Mouse (Mus musculus) kidney, embryonic 14.5 days (tissue): Measurements from ENCODE around the gene Pde4c. TPM values are rescaled to one million over a fixed set of nuclear protein-coding genes. Genes with fewer than 3 reads are reported as not detected.

Experiments used
- ATAC-seq: fragments of 200-750 bp; cut with Nextera tagmentation; 2 replicates; pipeline ENCODE4 v1.8.0; 2017; ENCODE audit warnings: moderate number of reproducible peaks, mild to moderate bottlenecking, moderate TSS enrichment, moderate library complexity; ENCODE audit not compliant: low FRiP score, low TSS enrichment
- H3K27ac ChIP-seq: fragments of 300-500 bp; sonication (generic); 2 replicates; pipeline ENCODE4 v1.5.1; 2014; ENCODE audit warnings: low read depth, mild to moderate bottlenecking, low read length, moderate library complexity, mixed read lengths
- H3K27me3 ChIP-seq: fragments of 300-500 bp; sonication (generic); 2 replicates; pipeline ENCODE4 v1.6.1; 2014; ENCODE audit warnings: mild to moderate bottlenecking, low read length; ENCODE audit not compliant: control insufficient read depth, insufficient read depth
- H3K36me3 ChIP-seq: fragments of 300-500 bp; sonication (generic); 2 replicates; pipeline ENCODE4 v1.6.1; 2014; ENCODE audit warnings: low read length, mixed read lengths; ENCODE audit not compliant: control insufficient read depth, insufficient read depth
- H3K4me1 ChIP-seq: fragments of 300-500 bp; sonication (generic); 2 replicates; pipeline ENCODE4 v1.6.1; 2014; ENCODE audit warnings: low read length, mixed read lengths; ENCODE audit not compliant: control insufficient read depth, insufficient read depth
- H3K4me2 ChIP-seq: fragments of 300-500 bp; sonication (generic); replicated peaks from 2 replicates; pipeline ENCODE4 v1.6.1; 2014; ENCODE audit warnings: low read depth, mild to moderate bottlenecking, low read length
- H3K4me3 ChIP-seq: fragments of 300-500 bp; sonication (generic); 2 replicates; pipeline ENCODE4 v1.5.1; 2014; ENCODE audit warnings: mild to moderate bottlenecking, low read length
- H3K9ac ChIP-seq: fragments of 300-500 bp; sonication (generic); 2 replicates; pipeline ENCODE4 v1.6.1; 2014; ENCODE audit warnings: low read depth, mild to moderate bottlenecking, low read length, moderate library complexity
- H3K9me3 ChIP-seq: fragments of 300-500 bp; sonication (generic); 2 replicates; pipeline ENCODE4 v1.6.1; 2016; ENCODE audit warnings: low read length; ENCODE audit not compliant: control insufficient read depth
- WGBS: fragments of 180-500 bp; shearing (Covaris S2); extraction: QIAGEN DNeasy Blood & Tissue Kit; methylation state at CpG from one replicate; pipeline ENCODE4 v1.1.7; 2014; 5-methylcytosine and 5-hydroxymethylcytosine counted together
- polyA plus RNA-seq: library from polyadenylated mRNA; unstranded; fragments of >200 nt; fragmentation: Nextera tagmentation; extraction: Ambion mirVana; gene quantifications from 2 replicates; pipeline ENCODE4 v1.2.1, GENCODE M21; 2014

The Pde4c gene
- polyA plus RNA-seq, 1 experiment from 2014 or later: 4.0 TPM

DNA sequence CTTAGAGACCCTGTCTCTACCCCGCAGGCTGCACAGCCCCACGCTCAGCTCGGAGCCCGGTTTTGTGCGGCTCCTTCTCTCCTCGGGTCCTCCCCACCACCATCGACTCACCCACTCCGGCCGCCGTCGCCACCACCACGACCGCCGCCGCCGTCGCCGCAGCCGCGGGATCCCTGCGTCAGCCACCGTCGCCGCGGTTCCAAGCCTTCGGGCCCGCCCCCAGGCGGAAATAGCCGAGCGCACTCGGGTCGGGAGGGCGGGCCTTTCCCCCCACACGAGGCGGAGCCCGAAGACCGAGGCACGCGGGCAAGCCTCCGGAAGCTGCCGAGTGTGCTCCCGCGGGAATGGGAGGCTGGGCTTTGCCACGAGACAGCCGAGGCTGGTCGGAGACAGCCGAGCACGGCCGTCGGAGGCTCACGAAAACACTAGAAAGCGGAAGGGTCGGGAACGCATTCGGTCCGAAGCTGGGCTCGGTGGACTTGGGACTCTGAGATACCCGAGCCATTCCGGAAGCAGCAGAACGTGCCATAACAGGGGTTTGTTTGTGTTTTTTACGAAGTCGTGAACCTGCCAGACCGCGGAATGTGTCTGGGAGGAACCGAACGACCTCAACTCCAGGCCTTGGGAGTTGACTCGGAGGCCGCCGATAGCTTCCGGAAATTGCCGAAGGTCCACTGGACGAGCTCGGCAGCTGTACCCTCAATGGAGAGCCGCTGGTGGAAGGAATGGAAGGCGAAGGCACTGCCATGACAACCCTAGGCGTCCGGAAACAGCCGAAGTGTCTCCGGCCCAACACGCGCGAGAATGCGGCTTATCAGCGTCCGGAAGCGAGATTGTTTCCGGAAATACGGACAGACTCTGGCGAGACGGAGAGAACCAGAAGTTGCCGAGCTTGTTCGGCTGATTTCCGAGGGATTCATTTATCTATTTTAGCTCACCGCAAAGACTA is 53.2 kb downstream of the Pde4c start, which contains the start of gene Pik3r2:
Gene Pik3r2 (minus strand): TSS at position 218 of the 949 bp plus-strand sequence.
- H3K4me2 ChIP-seq: peak within 1 kb of the TSS; percentile 92
- H3K9ac ChIP-seq: peak within 1 kb of the TSS; percentile 98
- H3K36me3 ChIP-seq: peaks cover 63% of the 10 kb centered on the region
- no peaks in the 10 kb centered on the region for H3K27me3 ChIP-seq
- H3K27ac ChIP-seq: peak within 1 kb of the TSS; percentile 98
- peak; percentile 91 for ATAC-seq
- H3K4me1 ChIP-seq: peaks cover 32% of the 10 kb centered on the region
- H3K9me3 ChIP-seq: no peaks in the 10 kb centered on the region
- under 1% methylated on average over 89 of the region's 94 CpGs for WGBS
- peak within 1 kb of the TSS; percentile 84 for H3K4me3 ChIP-seq

DNA sequence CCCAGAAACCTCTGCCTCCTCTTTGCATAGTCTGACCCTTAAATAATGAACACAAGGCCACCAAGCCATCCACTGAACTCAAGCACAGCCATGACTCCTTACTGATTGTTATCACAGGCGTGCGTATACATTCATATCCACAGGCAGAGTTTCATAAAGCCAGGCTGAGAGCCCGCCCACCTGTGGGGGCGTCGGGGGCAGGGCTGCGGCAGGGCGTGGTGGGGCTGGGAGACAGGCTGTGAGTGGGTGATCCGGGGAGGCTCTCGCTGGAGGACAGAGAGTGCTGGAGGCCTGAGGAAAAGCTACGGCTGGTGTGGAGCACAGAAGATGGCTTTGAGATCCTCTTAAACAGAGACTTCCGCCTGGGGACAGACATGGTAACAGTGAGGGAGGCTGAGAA is 56.6 kb downstream of the Pde4c start:
- WGBS: 72% methylated on average over 11 of the region's 11 CpGs
- peaks cover 16% of the 10 kb centered on the region for H3K4me1 ChIP-seq
- peaks cover 54% of the 10 kb centered on the region for H3K36me3 ChIP-seq
- no peak overlapping the region for H3K4me2 ChIP-seq
- ATAC-seq: no peak
- no peak overlapping the region for H3K27ac ChIP-seq
- no peaks in the 10 kb centered on the region for H3K9me3 ChIP-seq
- H3K4me3 ChIP-seq: no peak overlapping the region
- no peaks in the 10 kb centered on the region for H3K27me3 ChIP-seq
- no peak overlapping the region for H3K9ac ChIP-seq

GRCm38 (mm10) chr8:70786291-70787050 is 63.0 kb downstream of the Pde4c start:
- Histone ChIP-seq H3K9me3 (no peaks in the 10 kb centered on the region), H3K4me1 (peaks cover 25% of the 10 kb centered on the region), H3K4me3 (no peak overlapping the region), H3K36me3 (peaks cover 56% of the 10 kb centered on the region), H3K27me3 (no peaks in the 10 kb centered on the region), H3K27ac (no peak overlapping the region), H3K9ac (no peak overlapping the region), H3K4me2 (no peak overlapping the region)
- no peak for ATAC-seq
- WGBS: 88% methylated on average over 25 of the region's 25 CpGs

- Histone ChIP-seq H3K4me2 (no peak overlapping the region), H3K9me3 (no peaks in the 10 kb centered on the region), H3K4me3 (no peak overlapping the region), H3K4me1 (peaks cover 29% of the 10 kb centered on the region), H3K27me3 (no peaks in the 10 kb centered on the region), H3K36me3 (peaks cover 53% of the 10 kb centered on the region), H3K9ac (no peak overlapping the region), H3K27ac (no peak overlapping the region)
- WGBS: 93% methylated on average over 3 of the region's 3 CpGs
- no peak for ATAC-seq
Measured at GRCm38 (mm10) chr8:70787051-70787445, 63.5 kb downstream of the Pde4c start.

DNA sequence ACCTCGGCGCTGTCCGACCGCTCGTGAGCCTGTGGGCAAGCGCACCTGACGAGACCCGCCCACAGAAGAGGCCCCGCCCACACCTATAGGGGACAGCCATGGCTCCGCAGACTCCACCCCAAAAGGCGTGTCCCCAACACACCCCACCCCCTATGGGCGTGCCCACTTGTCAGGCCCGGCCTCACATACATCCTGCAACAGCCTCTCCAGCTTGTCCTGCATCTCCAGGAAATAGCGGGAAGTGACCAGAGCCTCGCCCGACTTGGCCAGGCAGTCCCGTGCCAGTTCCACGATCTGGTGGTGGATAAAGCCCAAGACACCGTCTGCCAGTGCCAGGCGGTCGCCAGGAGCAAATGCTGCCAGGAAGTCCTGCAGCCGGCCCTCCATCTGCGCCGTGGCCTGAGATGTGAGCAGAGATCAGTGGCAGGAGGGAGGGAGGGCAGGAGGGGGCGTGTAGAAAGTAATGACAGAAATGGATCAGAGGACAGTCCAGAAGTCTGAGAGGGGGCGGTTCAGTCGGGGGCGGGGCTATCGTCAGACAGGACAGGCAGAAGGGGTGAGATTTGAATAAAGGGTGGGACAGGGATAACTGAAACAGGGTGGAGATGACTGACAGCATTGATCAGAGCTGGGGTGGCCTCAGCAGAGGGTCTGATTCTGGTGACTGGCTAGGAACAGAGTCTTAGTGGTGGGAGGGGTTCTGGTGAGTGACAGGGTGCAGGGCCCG is 64.6 kb downstream of the Pde4c start:
- 27% methylated on average over 30 of the region's 30 CpGs for WGBS
- H3K4me1 ChIP-seq: peaks cover 29% of the 10 kb centered on the region
- H3K4me2 ChIP-seq: peak overlapping the region; percentile 15; the same call in 1 of the 2 replicates
- H3K4me3 ChIP-seq: no peak overlapping the region
- no peaks in the 10 kb centered on the region for H3K27me3 ChIP-seq
- H3K36me3 ChIP-seq: peaks cover 49% of the 10 kb centered on the region
- no peaks in the 10 kb centered on the region for H3K9me3 ChIP-seq
- H3K27ac ChIP-seq: no peak overlapping the region
- ATAC-seq: 0 out of 2 replicates have a peak, but pooled peaks have one; percentile 2
- H3K9ac ChIP-seq: no peak overlapping the region

- Histone ChIP-seq H3K9ac (no peak overlapping the region), H3K4me1 (peaks cover 29% of the 10 kb centered on the region), H3K27me3 (peaks cover 3% of the 10 kb centered on the region; the same call in 1 of the 2 replicates), H3K4me3 (no peak overlapping the region), H3K4me2 (no peak overlapping the region), H3K9me3 (no peaks in the 10 kb centered on the region), H3K27ac (no peak overlapping the region), H3K36me3 (peaks cover 40% of the 10 kb centered on the region)
- no peak for ATAC-seq
- 78% methylated on average over 10 of the region's 10 CpGs for WGBS
Measured at GRCm38 (mm10) chr8:70789046-70789445, 65.5 kb downstream of the Pde4c start.

- H3K4me2 ChIP-seq: peak overlapping the region; percentile 84
- H3K4me3 ChIP-seq: peak overlapping the region; percentile 71
- ATAC-seq: no peak
- H3K36me3 ChIP-seq: peaks cover 23% of the 10 kb centered on the region
- peaks cover 29% of the 10 kb centered on the region for H3K4me1 ChIP-seq
- WGBS: 29% methylated on average over 8 of the region's 8 CpGs
- peaks cover 7% of the 10 kb centered on the region; the same call in 1 of the 2 replicates for H3K27me3 ChIP-seq
- peak overlapping the region; percentile 84; the same call in 1 of the 2 replicates for H3K9ac ChIP-seq
- no peaks in the 10 kb centered on the region for H3K9me3 ChIP-seq
- peak overlapping the region; percentile 8; the same call in 1 of the 2 replicates for H3K27ac ChIP-seq
Measured at GRCm38 (mm10) chr8:70790846-70791245, 67.3 kb downstream of the Pde4c start.

DNA sequence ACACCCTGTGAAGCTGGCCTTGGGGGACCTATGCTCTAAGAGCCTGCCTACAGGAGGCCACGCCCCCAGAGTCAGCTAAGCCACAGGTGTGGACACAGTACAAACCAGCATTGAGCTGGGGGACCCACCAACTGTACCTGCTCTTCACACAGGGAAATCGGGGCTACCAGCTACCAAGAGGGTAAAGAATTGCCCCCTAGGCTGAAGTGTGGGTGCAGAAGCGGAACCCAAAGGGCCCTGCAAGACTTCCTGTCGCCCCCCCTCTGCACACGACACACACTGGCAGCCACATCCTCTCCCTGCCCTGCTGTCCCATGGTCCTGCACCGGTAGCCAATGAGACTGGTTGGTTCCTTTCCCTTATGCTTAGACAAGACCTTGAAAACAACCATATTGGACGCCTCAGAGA is 67.8 kb downstream of the Pde4c start:
- 56% methylated on average over 7 of the region's 7 CpGs for WGBS
- peaks cover 29% of the 10 kb centered on the region for H3K4me1 ChIP-seq
- H3K27ac ChIP-seq: peak overlapping the region; percentile 8; the same call in 1 of the 2 replicates
- peak overlapping the region; percentile 84; the same call in 1 of the 2 replicates for H3K9ac ChIP-seq
- peak overlapping the region; percentile 71 for H3K4me3 ChIP-seq
- H3K9me3 ChIP-seq: no peaks in the 10 kb centered on the region
- H3K36me3 ChIP-seq: peaks cover 19% of the 10 kb centered on the region
- peaks cover 7% of the 10 kb centered on the region; the same call in 1 of the 2 replicates for H3K27me3 ChIP-seq
- ATAC-seq: no peak
- peak overlapping the region; percentile 84 for H3K4me2 ChIP-seq
